8 mouse cellular contexts compared by ENCODE assay signal in the genomic region with DNA sequence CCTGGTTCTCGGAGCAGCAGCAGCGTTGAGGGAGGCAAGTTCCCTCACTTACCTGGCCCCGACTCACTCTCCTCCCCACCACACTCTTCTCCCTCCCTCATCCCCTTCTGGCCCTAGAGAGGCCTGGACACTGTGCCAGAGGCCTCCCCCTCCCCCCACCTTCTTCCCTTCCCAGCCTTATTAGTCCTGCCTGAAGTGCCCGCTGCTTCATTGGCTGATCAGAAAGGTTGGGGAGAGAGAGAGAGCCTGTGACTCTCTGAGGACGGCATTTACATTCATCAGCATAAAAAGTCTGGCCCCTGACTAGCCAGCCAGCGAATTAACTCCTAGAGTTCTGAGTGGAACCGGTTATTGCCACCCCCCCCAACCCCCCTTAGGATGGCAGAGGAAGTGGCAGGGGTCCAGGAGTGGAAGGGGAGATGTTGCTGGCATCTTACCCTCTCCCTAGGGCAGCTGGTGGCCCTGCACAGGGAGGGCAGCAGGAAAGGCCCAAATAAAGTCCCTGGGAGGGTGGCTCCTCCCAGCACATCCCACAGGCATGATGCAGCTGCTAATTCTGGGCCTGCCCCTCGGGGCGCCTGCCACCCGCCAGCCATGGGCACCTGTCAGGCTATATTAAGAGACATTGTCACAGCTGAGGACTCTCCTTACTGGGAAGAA. TPM values are rescaled to one million over a fixed set of nuclear protein-coding genes. Genes with fewer than 3 reads are reported as not detected.
A peak's percentile ranks its signal among the peaks of the same experiment; 100 is the strongest.
DNase-seq lines count a peak whose midpoint lies in the region; ATAC-seq and TF ChIP-seq lines count a peak whose summit lies in the region.

No protein-coding gene starts in this region.

- ATAC-seq in hindbrain, postnatal 0 days, result no peak

- peak; percentile 33 for DNase-seq in kidney, adult 18-20 months
- no peak for DNase-seq in kidney, postnatal 14 days
- peak; percentile 90 to 91 for DNase-seq in cerebellum, postnatal 10 days
- peak; percentile 40 to 65 for DNase-seq in gastrocnemius, postnatal 4 days (ENCODE audit: low spot score in 2 of 2)
- DNase-seq in hindbrain, postnatal 0 days (ENCODE audit: low spot score), result peak; percentile 67
- DNase-seq in right cerebral cortex, postnatal 10 days (ENCODE audit: low spot score in 2 of 2), result peak; percentile 63 to 66
- no peak for DNase-seq in adrenal gland, adult (ENCODE audit: inconsistent age in 2 of 2, low spot score in 1 of 2)
- no peak for DNase-seq in adrenal gland, postnatal 10 days

- peak overlapping the region; percentile 94; the same call in 1 of the 2 replicates for H3K9ac ChIP-seq in hindbrain, postnatal 0 days (replicated peaks; ENCODE audit: low read length)

- peak overlapping the region; percentile 71 for H3K27ac ChIP-seq in hindbrain, postnatal 0 days

- H3K4me1 ChIP-seq in hindbrain, postnatal 0 days (ENCODE audit: insufficient read depth, low read length), result peaks cover 38% of the 10 kb centered on the region

- 3% methylated on average over 10 of the region's 10 CpGs for WGBS in hindbrain, postnatal 0 days

- peaks cover 17% of the 10 kb centered on the region for H3K36me3 ChIP-seq in hindbrain, postnatal 0 days (ENCODE audit: insufficient read depth, low read length)

- no peak for TF ChIP-seq CTCF in hindbrain, postnatal 0 days (IDR thresholded peaks at IDR 0.05; ENCODE audit: low read depth)

- no peaks in the 10 kb centered on the region for H3K27me3 ChIP-seq in hindbrain, postnatal 0 days (ENCODE audit: insufficient read depth, low read length)

- no peaks in the 10 kb centered on the region for H3K9me3 ChIP-seq in hindbrain, postnatal 0 days (ENCODE audit: low read length)

- peak overlapping the region; percentile 91 for H3K4me2 ChIP-seq in hindbrain, postnatal 0 days (ENCODE audit: low read depth, low read length)

- H3K4me3 ChIP-seq in hindbrain, postnatal 0 days (ENCODE audit: low read length), result peak overlapping the region; percentile 14

RNA-seq across cellular contexts. Expression of gene Dnajb5, which starts 4.0 kb away (rescaled TPM):
- 10 to 100 TPM; 60.1 to 79.0 TPM for total RNA-seq in gastrocnemius, postnatal 4 days (2021)
- total RNA-seq in hindbrain, postnatal 0 days (2014; rRNA removed), result 88.0 and 96.9 TPM in 2 replicates
- polyA plus RNA-seq in hindbrain, postnatal 0 days (2015; fragmentation: Nextera tagmentation; extraction: Ambion mirVana), result 28.1 and 33.4 TPM in 2 replicates
- 10 to 100 TPM; 19.4 to 20.4 TPM for total RNA-seq in adrenal gland, postnatal 10 days (2021)

RNA-seq across cellular contexts. Expression of gene 1700022I11Rik, which starts 15.8 kb away (rescaled TPM):
- total RNA-seq in gastrocnemius, postnatal 4 days (2021), result not detected
- not detected in 2 replicates for total RNA-seq in hindbrain, postnatal 0 days (2014; rRNA removed)
- 0.37 and 0.60 TPM in 2 replicates for polyA plus RNA-seq in hindbrain, postnatal 0 days (2015; fragmentation: Nextera tagmentation; extraction: Ambion mirVana)
- total RNA-seq in adrenal gland, postnatal 10 days (2021), result not detected

RNA-seq across cellular contexts. Expression of gene Phf24, which starts 37.1 kb away (rescaled TPM):
- total RNA-seq in gastrocnemius, postnatal 4 days (2021), result 1 to 10 TPM; 1.1 to 1.5 TPM
- 123 and 130 TPM in 2 replicates for total RNA-seq in hindbrain, postnatal 0 days (2014; rRNA removed)
- polyA plus RNA-seq in hindbrain, postnatal 0 days (2015; fragmentation: Nextera tagmentation; extraction: Ambion mirVana), result 33.9 and 38.6 TPM in 2 replicates
- total RNA-seq in adrenal gland, postnatal 10 days (2021), result 1 to 10 TPM; 2.4 to 6.3 TPM

RNA-seq across cellular contexts. Expression of gene Vcp, which starts 46.7 kb away (rescaled TPM):
- 100 to 1,000 TPM; 292 to 313 TPM for total RNA-seq in gastrocnemius, postnatal 4 days (2021)
- 187 and 191 TPM in 2 replicates for total RNA-seq in hindbrain, postnatal 0 days (2014; rRNA removed)
- polyA plus RNA-seq in hindbrain, postnatal 0 days (2015; fragmentation: Nextera tagmentation; extraction: Ambion mirVana), result 445 and 455 TPM in 2 replicates
- total RNA-seq in adrenal gland, postnatal 10 days (2021), result 100 to 1,000 TPM; 238 to 252 TPM

RNA-seq across cellular contexts. Expression of gene Fancg, which starts 56.7 kb away (rescaled TPM):
- total RNA-seq in gastrocnemius, postnatal 4 days (2021), result 1 to 10 TPM; 5.5 to 8.7 TPM
- 10.5 and 13.1 TPM in 2 replicates for total RNA-seq in hindbrain, postnatal 0 days (2014; rRNA removed)
- polyA plus RNA-seq in hindbrain, postnatal 0 days (2015; fragmentation: Nextera tagmentation; extraction: Ambion mirVana), result 14.2 and 14.5 TPM in 2 replicates
- 10 to 100 TPM in 1 of 2 experiments, 1 to 10 TPM in 1; 7.3 to 11.7 TPM for total RNA-seq in adrenal gland, postnatal 10 days (2021)

Comparison
In these comparisons a context has a peak if more than half of its experiments do, and no peak if none do; other contexts are left out.
1. DNase-seq: peak in kidney, adult 18-20 months (single experiment), cerebellum, postnatal 10 days (2 of 2), gastrocnemius, postnatal 4 days (2 of 2), hindbrain, postnatal 0 days (single experiment) and right cerebral cortex, postnatal 10 days (2 of 2); none in kidney, postnatal 14 days (single experiment), adrenal gland, adult (0 of 2) and adrenal gland, postnatal 10 days (single experiment).
2. RNA of gene Phf24, which starts 37.1 kb away (total RNA-seq): 123 to 130 TPM in hindbrain, postnatal 0 days; 2.4 to 6.3 TPM in adrenal gland, postnatal 10 days and 1.1 to 1.5 TPM in gastrocnemius, postnatal 4 days; every median in the first group is over 10 times any median in the second.